In the genomic region with DNA sequence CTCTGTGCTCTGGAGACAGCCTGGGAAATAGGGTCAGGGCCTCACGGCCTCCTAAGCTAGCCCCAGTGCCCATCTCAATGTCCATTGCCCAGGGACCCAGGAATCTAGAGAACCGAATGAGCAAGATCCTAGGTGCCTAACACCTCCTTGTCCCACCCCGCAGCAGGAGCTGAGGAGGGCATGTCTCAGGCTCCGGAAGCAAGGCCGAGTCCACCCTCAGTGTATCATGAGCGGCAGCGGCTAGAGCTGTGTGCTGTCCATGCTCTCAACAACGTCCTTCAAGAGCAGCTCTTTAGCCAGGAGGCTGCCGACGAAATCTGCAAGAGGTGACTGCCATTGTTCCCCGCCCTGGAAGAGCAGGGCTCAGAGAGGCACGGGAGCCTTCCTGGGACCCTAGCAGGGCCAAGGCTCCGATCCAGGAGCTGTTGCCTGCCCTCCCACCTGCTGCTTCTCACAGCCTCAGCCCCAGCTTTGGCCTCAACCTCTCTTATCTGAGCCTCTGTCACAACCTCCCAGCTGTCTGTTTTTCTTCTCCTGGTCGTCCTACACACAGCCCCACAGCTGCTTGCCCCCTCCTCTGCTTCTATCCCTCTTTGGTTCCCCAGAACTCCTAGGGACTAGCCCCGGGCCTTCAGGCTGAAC, we compare ENCODE assay signal across 1 mouse cellular context.
TF ChIP-seq lines count a peak whose summit lies in the region.

No protein-coding gene starts in this region.

TF ChIP-seq in MEL, 35 proteins besides CTCF, POLR2A, EP300 and RAD21 (continued from another document):
- TF ChIP-seq UBTF (IDR thresholded peaks at IDR 0.05; ENCODE audit: borderline replicate concordance, insufficient read depth, low read depth, low read length) (no peak), ELF1 (IDR thresholded peaks at IDR 0.05; ENCODE audit: low read depth, low read length) (no peak), BHLHE40 (IDR thresholded peaks at IDR 0.05; ENCODE audit: borderline replicate concordance, low read depth, low read length) (no peak), ZMIZ1 (IDR thresholded peaks at IDR 0.05; ENCODE audit: low read depth, low read length) (no peak), POLR2AphosphoS5 (IDR thresholded peaks at IDR 0.05; ENCODE audit: borderline replicate concordance, low read depth, low read length) (no peak), ZC3H11A (IDR thresholded peaks at IDR 0.05; ENCODE audit: low read depth, low read length) (no peak), TAL1 (IDR thresholded peaks at IDR 0.05; ENCODE audit: low read length) (no peak)
